Mouse (Mus musculus) adrenal gland, adult 2 months (tissue): ENCODE results near the gene Ube2e3. TPM values are rescaled to one million over a fixed set of nuclear protein-coding genes. Genes with fewer than 3 reads are reported as not detected.

Experiments used
- DNase-seq: peaks from one replicate; pipeline ENCODE4 v3.0.0; 2021
- polyA plus RNA-seq: library from polyadenylated mRNA; depleted of rRNA; stranded (reverse); fragments of >200 nt; gene quantifications from 2 replicates; pipeline ENCODE4 v1.2.3, GENCODE M21; 2012
- total RNA-seq, 2 experiments: library from RNA; stranded (reverse); gene quantifications; 2 replicates each; pipeline ENCODE4 v1.2.3; 2021

Gene Ube2e3
- total and polyA plus RNA-seq, 3 experiments = 41.4 to 57.7 (median 48.7) TPM

DNA sequence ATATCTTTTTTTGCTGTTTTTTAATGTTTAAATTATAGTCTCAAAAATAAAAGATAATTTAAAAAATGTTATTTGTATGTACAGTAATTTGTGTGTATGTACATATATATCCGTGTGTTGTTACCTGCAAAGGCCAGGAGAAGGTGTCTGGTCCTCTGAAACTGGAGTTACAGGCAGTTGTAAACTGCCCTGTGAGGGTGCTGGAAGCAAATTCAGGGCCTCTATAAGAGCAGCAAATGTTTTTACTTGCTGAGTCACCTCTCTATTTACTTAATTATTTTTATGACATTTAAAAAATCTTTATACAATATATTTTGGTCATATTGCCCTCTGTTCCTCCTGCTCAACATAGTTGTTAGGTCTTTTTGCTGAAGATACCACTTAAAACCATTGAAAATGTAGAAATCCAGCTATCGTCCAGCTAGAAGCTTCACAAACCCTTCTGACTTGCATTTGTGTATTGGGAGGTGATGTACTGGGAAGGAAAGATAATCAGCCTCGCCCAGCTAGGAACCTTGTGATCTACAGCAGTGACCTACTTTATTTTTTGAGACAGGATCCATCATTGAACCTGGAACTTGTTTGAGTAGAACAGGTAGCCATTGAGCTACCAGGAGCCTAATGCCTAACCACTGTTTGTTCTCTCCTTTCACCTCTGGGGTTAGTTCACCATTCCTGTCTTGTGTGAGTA is 15.0 kb downstream of the Ube2e3 start:
- DNase-seq = no peak

DNA sequence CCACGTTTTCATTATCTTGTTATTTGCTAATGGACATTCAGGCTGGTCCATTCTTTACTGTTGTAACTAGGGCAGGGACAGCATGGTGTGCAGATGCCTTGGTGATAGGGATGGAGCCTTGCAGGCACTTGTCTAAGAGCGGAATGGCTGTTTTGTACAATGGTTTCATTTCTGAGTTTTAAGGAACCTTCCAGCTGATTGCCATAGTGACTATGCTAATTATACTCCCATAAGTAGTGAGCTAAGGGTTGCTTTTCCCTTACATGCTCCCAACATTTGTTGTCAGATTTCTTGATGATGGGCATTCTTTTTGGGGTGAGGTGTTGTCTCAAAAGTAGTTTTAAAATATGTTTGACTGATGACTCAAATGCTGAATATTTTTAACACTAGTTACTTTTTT is 18.5 kb downstream of the Ube2e3 start:
- DNase-seq = no peak

DNA sequence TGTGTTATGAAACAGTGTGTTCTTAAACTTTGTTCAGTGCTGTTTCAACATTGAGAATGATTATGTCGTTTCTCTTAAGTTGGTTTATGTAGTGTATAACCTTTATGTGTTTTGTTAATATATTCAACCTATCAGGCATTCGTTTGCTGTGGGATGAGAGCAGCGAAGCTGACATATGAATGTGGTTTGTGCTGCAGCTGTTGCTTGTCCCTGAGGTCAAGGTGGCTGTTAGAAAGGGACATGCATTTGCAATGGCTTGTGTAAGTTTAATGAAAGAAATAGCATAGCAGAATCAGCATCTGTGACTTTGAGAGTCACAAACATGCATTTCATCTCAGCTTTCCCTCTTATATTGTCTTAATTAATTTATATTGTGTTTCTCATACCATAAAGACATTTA is 20.3 kb downstream of the Ube2e3 start:
- no peak for DNase-seq

DNA sequence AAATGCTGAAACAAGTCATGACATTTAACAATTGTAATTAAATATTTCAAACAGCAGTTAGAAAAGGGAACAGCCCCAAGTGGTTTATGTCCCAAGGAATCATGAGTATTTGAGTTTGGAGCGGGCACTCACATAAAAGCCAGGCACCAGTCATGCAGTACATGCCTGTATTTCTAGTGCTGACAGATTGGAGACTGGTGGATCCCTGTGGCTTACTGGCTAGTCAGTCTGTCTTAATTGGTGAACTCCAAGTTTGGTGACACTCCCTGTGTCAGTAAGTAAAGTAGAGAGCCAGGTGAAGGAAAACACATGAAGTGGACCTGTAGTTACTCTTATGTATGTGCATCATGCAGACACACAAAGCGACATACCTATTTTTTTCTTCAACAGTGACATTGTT is 27.3 kb downstream of the Ube2e3 start:
- DNase-seq = no peak

DNA sequence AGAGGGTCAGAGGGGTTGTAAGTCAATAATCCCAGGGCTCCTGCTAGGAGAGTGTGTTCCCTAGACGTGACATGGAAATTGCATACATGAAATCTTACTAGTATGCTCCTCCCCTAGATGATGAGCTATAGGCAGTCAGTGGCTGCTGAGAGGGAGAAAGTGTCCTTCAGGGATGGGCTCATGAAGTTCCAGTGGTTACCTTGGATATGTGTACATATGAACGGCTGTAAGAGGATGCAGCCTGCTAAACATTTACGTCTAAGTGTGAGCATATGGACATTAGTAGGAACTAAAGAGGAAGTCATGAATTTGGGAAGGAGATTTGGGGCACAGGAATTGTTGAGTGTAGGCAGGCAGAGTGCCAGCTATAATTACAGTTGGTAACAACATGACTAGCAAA is 38.0 kb downstream of the Ube2e3 start:
- DNase-seq = no peak

DNA sequence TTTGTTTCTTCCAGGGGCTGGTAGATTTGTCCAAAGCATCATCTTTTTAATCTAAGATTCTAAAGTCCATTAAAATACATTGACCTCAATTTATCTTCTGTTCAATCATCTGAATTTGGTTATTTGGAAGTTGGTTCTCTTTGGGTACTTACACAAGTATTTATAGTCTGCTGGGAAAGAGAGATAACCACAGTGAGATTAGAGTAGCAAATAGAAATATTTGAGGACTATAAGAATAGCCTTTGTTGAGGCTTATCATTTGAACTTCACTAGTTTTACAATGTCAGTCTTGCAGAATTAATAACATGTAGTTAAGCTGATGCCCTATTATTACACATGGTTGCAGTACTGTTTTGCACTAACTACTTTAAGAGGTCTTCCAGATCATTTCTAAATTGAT is 43.6 kb downstream of the Ube2e3 start:
- DNase-seq = no peak

DNA sequence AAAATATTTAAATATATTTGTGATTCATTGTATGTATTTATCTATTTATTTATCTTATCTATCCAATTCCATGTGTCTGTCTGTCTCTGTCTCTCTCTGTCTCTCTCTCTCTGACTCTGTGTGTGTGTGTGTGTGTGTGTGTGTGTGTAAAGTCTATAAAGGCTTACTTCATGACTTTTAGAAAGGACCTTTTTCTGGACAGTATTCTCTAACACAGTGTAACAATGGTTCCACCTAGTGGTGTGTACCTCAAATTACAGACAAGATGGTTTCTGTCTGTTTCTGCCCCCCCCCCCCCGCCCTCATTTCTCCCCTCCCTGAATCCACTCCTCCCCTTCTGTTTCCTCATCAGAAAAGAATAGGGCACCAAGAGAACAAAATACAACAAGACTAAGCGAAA is 46.9 kb downstream of the Ube2e3 start:
- no peak for DNase-seq

DNA sequence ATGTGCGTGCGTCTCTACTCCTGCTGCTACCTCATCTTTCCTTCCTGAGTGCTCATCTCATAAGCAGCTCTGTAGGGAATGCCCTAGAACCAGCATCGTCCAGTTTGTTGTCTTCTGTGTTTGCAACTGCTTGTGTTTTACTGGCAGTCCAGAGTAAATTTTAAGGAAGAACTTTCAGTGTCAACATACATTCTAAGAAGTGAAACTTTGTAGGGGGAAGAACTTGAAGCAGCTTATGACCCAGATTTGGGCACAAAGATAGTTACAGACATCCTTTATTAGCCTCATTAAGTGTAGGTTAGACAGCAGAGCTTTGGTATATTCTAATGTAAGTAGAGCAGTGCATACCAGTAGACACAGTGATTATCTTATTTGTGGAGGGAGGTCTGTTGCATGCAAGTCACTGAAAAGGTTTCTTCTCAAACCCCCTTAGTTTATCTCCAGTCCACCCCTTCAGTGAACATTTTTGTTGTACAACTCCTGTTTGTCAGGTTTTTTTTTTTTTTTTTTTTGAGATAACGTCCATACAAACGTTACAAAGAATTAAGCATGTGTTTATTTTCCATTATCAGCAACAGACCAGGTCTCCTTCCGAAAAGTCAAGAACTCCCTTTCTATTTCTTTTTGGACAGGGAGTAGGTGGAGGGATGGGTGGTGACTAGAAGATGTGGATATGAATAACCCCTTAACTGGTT is 55.2 kb downstream of the Ube2e3 start:
- DNase-seq = no peak

DNA sequence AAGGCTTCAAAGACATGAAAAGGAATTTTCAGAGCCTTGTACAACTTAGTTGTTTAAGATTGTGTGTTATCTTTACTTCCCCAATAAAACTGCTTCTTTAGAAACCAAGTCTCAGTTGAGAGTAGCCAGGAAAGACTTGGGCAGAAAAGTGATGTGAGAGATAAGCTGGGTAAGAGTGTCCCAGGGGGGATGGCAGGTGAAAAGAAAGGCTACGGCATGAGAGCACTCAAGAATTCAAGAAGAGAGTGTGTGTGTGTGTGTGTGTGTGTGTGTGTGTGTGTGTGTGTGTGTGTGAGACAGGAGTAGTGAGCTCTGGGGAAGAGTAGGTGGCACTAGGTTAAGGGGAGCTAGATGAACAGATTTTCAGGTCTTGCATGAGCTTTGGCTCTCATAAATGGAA is 57.9 kb downstream of the Ube2e3 start:
- no peak for DNase-seq

DNA sequence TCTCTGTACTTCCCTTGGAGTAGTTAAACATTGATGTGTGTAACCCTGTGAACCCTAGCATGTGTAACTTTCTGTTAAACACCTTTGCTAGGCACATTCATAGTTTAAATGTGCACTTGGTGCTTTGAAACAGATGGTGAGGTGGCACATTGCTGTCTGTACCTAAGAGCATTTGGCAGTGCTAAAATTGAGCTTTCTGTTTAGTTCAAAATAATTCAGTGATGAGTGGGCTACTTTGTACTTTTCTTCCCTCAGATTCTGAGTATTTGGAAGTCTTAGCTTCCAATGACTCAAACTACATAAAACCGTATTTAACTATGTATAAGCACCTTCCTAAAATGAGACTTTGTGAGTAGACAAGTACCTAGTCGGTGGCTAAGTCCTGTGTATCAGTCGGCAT is 59.7 kb downstream of the Ube2e3 start:
- no peak for DNase-seq

DNA sequence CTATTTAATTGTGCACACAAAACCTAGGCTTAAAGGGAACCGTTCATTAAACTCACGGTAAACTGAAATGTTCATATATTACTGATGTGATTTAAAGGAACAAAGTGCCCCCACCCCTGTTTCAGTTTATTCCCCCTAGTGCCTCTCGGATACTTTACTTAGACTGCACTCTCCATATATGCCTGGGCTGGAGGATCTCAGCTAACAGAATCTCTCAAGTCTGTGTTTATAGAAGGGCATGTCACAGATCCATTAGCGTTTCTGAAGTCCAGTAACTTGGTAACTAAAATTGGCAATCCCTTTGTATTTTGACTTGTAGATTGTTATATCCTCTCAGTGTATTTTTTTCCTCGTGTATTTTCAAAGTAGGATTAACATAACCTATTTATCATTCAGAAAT is 60.2 kb downstream of the Ube2e3 start:
- DNase-seq = no peak

DNA sequence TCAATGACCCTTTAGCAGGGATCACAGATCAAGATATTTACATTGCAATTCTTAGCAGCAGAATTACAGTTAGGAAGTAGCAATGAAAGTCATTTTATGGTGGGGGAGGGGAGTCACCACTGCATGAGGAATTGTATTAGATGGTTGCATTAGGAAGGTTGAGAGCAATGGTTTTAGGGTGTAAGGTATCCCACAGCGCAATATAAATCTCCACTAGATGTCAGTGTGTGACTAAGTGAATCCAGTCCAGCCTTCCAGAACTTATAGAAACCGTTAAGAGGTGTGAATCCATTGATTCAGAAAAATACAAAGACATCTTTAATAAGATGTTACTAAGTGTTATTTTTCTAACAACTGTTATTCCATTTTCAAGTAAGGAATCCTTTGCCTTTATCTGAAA is 63.4 kb downstream of the Ube2e3 start:
- DNase-seq = no peak

DNA sequence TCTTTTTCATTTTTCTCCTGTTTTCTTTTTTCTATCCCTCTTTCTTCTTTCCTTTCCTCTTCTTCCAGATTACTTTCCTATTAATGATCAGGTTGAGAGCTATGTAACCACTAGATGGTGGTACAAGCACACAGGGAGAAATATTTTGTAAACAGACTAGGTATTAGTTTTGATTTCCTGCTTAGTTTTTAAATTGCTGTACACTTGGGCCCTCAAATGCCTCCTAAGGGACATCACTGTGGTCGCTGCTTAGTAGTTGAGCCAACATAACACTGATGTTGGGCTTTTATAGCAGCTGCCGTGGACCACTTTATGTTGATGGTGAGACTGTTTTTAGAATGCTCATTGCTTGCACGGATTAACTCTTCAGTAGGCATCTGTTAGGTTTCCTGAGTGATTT is 91.5 kb downstream of the Ube2e3 start:
- DNase-seq = no peak

DNA sequence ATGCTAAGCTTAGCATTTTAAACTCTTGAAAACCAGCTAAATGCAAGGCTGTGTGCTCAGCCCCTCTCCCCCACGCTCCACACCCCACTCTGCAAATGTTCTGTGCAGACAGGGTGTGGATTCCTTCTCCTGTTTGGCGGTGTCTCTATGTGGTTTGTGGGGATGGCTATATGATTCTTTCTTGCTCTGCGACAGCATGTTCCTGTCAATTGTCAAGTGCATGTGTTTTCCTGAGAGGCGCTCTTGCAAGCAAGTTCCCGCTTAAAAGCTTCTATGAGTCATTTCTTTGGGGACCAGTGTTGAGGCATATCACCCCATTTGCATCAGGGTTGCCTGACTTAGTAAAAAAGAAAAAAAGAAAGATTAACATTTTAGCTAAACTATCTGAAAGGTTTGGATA is 92.4 kb downstream of the Ube2e3 start:
- DNase-seq = no peak

DNA sequence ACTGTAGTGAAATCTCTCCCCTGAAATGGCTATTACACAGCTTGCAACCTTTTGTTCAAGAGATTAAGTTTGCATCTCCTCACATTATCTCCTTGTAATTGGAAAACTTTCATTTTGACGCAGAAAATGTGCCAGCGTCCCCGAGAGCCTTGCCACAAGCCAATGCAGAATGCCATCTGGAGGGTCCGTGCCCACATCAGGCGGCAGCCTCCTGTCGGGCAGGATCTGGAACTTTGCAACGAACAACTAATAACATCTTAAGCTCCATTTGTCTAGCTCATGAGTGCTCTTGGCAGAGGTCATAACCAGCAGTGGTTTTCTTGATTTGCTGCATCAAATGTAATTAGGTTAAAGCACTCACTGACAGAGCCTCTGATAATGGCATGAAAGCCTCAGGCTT is 93.1 kb downstream of the Ube2e3 start:
- DNase-seq = no peak

DNA sequence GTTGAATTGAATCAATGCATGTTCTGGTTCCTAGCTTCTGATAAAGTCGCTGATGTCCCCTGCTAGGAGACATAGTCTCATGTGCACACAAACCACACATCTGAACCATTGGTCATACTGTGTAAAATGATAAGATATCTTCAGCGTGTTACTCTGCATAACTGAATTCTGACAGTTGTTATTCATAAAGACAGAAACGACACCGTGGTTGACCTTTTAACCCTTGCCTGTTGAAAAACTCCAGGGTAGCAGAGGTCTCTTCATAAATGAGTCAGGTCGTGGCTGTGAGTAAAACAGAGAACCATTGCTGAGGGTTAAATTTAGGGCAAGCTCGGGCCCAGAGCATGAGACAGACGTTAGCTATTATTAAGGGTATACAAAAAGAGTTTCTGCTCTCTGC is 93.7 kb downstream of the Ube2e3 start:
- no peak for DNase-seq

DNA sequence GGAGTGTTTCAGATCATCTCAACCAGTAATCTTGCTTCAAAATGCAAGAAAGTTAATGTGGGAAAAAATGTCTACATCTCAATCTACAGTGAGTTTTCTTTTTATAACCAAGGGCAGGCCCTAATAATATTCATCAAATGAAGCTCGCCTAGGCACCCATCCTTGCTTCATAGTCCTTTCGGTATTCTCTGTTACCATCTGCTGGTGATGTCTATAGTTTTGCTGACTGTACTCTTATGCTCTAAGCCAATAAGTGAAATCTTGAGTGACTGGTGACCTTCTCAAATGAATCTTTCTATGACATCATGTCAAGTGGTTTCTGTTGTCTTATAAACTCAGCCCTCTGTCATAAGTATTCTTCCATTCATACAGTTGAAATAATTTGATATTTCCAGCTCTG is 97.1 kb downstream of the Ube2e3 start:
- DNase-seq = no peak

DNA sequence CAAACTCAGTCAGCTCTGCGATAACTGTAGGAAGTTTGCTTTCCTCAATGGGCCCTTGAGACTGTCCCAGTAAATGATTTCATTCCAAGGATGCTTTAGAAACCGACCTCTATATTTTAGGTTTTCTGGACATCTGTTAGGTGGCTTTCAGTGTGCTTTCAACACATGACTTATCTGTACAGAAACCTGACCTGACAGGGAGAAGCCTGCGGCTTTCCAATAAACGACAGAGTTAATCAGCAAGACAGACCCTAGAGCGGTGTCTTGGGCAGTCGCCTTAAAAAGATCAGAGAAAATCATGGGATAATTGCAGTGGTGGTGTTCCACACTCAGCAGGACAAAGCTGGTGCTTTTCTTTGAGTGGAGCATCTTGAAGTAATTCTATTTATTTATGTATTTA is 97.5 kb downstream of the Ube2e3 start:
- no peak for DNase-seq

DNA sequence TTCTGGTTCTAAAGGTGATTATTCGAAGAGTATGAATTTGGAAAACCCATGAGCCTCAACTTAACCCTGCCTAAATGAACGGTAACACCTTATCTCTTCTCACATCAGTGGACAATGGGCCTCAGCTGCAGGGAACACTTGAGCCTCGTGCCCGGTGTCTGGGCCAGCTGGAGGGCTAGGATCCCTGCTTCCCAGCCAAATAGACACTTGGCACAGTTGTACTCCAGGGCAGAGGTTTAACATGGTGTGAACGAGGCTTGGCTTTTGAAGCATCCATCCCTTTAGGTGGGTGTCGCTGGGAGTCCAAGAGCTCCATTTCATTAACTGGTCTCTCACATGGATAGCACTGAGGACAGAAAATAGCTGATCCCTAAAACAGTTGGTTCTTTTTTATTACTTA is 102.2 kb downstream of the Ube2e3 start:
- DNase-seq = no peak
